Mouse (Mus musculus): ENCODE data around the gene Nfatc2ip. TPM values are rescaled to one million over a fixed set of nuclear protein-coding genes. Genes with fewer than 3 reads are reported as not detected.

Gene Nfatc2ip
- total RNA-seq, 2 experiments from 2014 or later = 7.0 to 7.6 TPM

- Histone ChIP-seq H3K4me3 (no peak overlapping the region), H3K27ac (no peak overlapping the region)
- DNase-seq (ENCODE audit: low spot score in 2 of 2) = no peak
- TF ChIP-seq CTCF (conservative IDR thresholded peaks at IDR 0.05) = no peak
Measured at GRCm38 (mm10) chr7:126340896-126341295, 55.6 kb downstream of the Nfatc2ip start.

GRCm38 (mm10) chr7:126340206-126340618 is 56.3 kb downstream of the Nfatc2ip start:
- TF ChIP-seq CTCF (conservative IDR thresholded peaks at IDR 0.05) = no peak
- Histone ChIP-seq H3K4me3 (no peak overlapping the region), H3K27ac (no peak overlapping the region)
- DNase-seq (ENCODE audit: low spot score in 2 of 2) = no peak

- Histone ChIP-seq H3K27ac (no peak overlapping the region), H3K4me3 (no peak overlapping the region)
- no peak for TF ChIP-seq CTCF (conservative IDR thresholded peaks at IDR 0.05)
- DNase-seq (ENCODE audit: low spot score in 2 of 2) = no peak
Measured at GRCm38 (mm10) chr7:126339521-126339971, 57.0 kb downstream of the Nfatc2ip start.

GRCm38 (mm10) chr7:126338906-126339305 is 57.6 kb downstream of the Nfatc2ip start:
- Histone ChIP-seq H3K4me3 (no peak overlapping the region), H3K27ac (no peak overlapping the region)
- no peak for DNase-seq (ENCODE audit: low spot score in 2 of 2)
- no peak for TF ChIP-seq CTCF (conservative IDR thresholded peaks at IDR 0.05)

- peak; percentile 63 for TF ChIP-seq CTCF (conservative IDR thresholded peaks at IDR 0.05)
- Histone ChIP-seq H3K4me3 (no peak overlapping the region), H3K27ac (no peak overlapping the region)
- DNase-seq (ENCODE audit: low spot score in 2 of 2) = no peak
Measured at GRCm38 (mm10) chr7:126335556-126335955, 61.0 kb downstream of the Nfatc2ip start.

Small RNA genes lying within 50 kb of the gene (microRNA-seq; reads per million reads assigned to microRNA genes)
- 0 reads per million in 2 experiments for gene Mir7058

Other genes with a start within 250 kb of the Nfatc2ip start
- gene Xpo6, start 196.2 kb downstream of the Nfatc2ip start, total RNA-seq (2021) = 10 to 100 TPM; 91.1 to 92.3 TPM
- gene Sbk1, start 124.1 kb downstream of the Nfatc2ip start, total RNA-seq (2021) = 10 to 100 TPM; 71.9 to 73.3 TPM
- 1 to 10 TPM in 1 of 2 experiments, under 1 TPM in 1; 0.98 to 1.2 TPM for gene Lat, start 27.2 kb downstream of the Nfatc2ip start, total RNA-seq (2021)
- 10 to 100 TPM; 86.5 to 91.0 TPM for gene Spns1, start 19.3 kb downstream of the Nfatc2ip start, total RNA-seq (2021)
- not detected for gene Cd19, start 18.2 kb upstream of the Nfatc2ip start, total RNA-seq (2021)
- 10 to 100 TPM; 13.5 to 14.7 TPM for gene Rabep2, start 32.0 kb upstream of the Nfatc2ip start, total RNA-seq (2021)
- gene Atp2a1, start 66.4 kb upstream of the Nfatc2ip start, total RNA-seq (2021) = under 1 TPM; 0.81 to 0.84 TPM
- gene Sh2b1, start 78.7 kb upstream of the Nfatc2ip start, total RNA-seq (2021) = 10 to 100 TPM; 69.1 to 70.1 TPM
- gene Tufm, start 90.6 kb upstream of the Nfatc2ip start, total RNA-seq (2021) = 10 to 100 TPM; 81.9 to 86.7 TPM
- 100 to 1,000 TPM; 132 to 133 TPM for gene Atxn2l, start 106.7 kb upstream of the Nfatc2ip start, total RNA-seq (2021)
- gene Eif3c, start 169.7 kb upstream of the Nfatc2ip start, total RNA-seq (2021) = 100 to 1,000 TPM; 174 to 190 TPM
- gene Apobr, start 188.2 kb upstream of the Nfatc2ip start, total RNA-seq (2021) = under 1 TPM; 0.37 to 0.44 TPM
- 10 to 100 TPM; 28.4 to 36.4 TPM for gene Cln3, start 189.1 kb upstream of the Nfatc2ip start, total RNA-seq (2021)
- gene Il27, start 198.2 kb upstream of the Nfatc2ip start, total RNA-seq (2021) = not detected
- gene Nupr1, start 234.1 kb upstream of the Nfatc2ip start, total RNA-seq (2021) = 10 to 100 TPM; 10.3 to 12.2 TPM

Data from layer of hippocampus, adult 2 months (tissue).